Comparison of ENCODE assay signal across 7 mouse cellular contexts in genomic region chr7:123465692-123466387, GRCm38 (mm10). TPM values are rescaled to one million over a fixed set of nuclear protein-coding genes. Genes with fewer than 3 reads are reported as not detected.
DNase-seq lines count a peak whose midpoint lies in the region; ATAC-seq lines count a peak whose summit lies in the region.

No protein-coding gene starts in this region.

- DNase-seq in adrenal gland, adult 18-20 months (ENCODE audit: low spot score in 2 of 2), result peak; percentile 69 to 70
- peak; percentile 68 for DNase-seq in cerebellum, adult 9-11 months
- DNase-seq in hindlimb bud, embryonic 11.5 days (ENCODE audit: extremely low spot score, low read depth, low spot score), result peak; percentile 76
- DNase-seq in left cerebral cortex, adult 11 months (ENCODE audit: low spot score), result peak; percentile 19
- DNase-seq in right cerebral cortex, postnatal 14 days, result peak; percentile 76

- ATAC-seq in frontal cortex, adult (ENCODE audit: low TSS enrichment), result peak; percentile 88
- 0 out of 2 replicates have a peak, but pooled peaks have one; percentile 17 for ATAC-seq in megakaryocyte-erythroid progenitor cell, adult 5-6 weeks (replicated peaks; ENCODE audit: low FRiP score, low TSS enrichment, poor library complexity, severe bottlenecking)

RNA-seq across cellular contexts. Expression of gene Aqp8, which starts 3.7 kb away (rescaled TPM):
- not detected for total RNA-seq in adrenal gland, adult 18-20 months (2021)
- not detected in 2 replicates for total RNA-seq in megakaryocyte-erythroid progenitor cell, adult 5-6 weeks (2014; fragmentation: Nextera tagmentation)
- not detected in 2 replicates for total RNA-seq in megakaryocyte-erythroid progenitor cell, adult 5-6 weeks (2017)

RNA-seq across cellular contexts. Expression of gene Zkscan2, which starts 34.4 kb away (rescaled TPM):
- total RNA-seq in adrenal gland, adult 18-20 months (2021), result 1 to 10 TPM in 1 of 2 experiments, under 1 TPM in 1; 0.96 to 1.0 TPM
- total RNA-seq in megakaryocyte-erythroid progenitor cell, adult 5-6 weeks (2014; fragmentation: Nextera tagmentation), result not detected in 2 replicates
- total RNA-seq in megakaryocyte-erythroid progenitor cell, adult 5-6 weeks (2017), result not detected in 2 replicates

Comparison
In these comparisons a context has a peak if more than half of its experiments do, and no peak if none do; other contexts are left out.
1. Peak in every context shown above with its lines: DNase-seq and ATAC-seq.
2. DNase-seq: peak in every context shown above with its lines; median percentile 76 in hindlimb bud, embryonic 11.5 days; 76 in right cerebral cortex, postnatal 14 days; 70 in adrenal gland, adult 18-20 months; 68 in cerebellum, adult 9-11 months; 19 in left cerebral cortex, adult 11 months.